Mouse (Mus musculus): ENCODE results near the gene St3gal5.

- TF ChIP-seq CTCF (IDR thresholded peaks at IDR 0.05; ENCODE audit: control insufficient read depth, insufficient read depth, insufficient replicate concordance, low read depth, low read length) (no peak), POLR2A (IDR thresholded peaks at IDR 0.05; ENCODE audit: control insufficient read depth, low read depth, low read length) (no peak)
Observed at GRCm38 (mm10) chr6:72153455-72153854, 56.1 kb downstream of the St3gal5 start.
